Mouse (Mus musculus): ENCODE measurements around the gene Cog7. TPM values are rescaled to one million over a fixed set of nuclear protein-coding genes. Genes with fewer than 3 reads are reported as not detected.

Gene Cog7
- polyA plus RNA-seq, 1 experiment from 2014 or later = 48.9 TPM

DNA sequence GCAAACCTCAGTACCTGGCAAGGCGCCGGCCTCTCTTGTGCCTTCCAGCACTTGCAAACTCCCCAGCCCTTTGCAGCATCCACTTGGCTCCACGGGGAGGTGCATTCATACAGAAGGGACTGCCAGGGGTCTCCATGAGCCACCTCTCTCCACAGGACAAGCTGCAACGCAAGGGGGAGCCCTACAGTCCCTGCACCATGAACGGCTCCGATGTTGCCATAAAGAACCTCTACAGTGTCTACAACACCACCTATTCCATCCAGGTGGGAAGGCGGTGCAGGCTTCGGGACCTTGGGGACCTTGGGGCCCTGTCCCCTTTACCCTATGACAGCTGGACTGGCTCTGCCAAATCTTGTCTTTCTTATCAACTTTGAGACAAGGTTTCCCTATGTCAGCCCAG lies 69.3 kb downstream of the Cog7 start:
- POLR2A ChIA-PET = no interaction called here
- no peak for ATAC-seq
- DNase-seq (ENCODE audit: low read depth, low spot score) = no peak
- H3K27me3 ChIP-seq = no peaks in the 10 kb centered on the region
- TF ChIP-seq CTCF (IDR thresholded peaks at IDR 0.05) = no peak
- in situ Hi-C loops (cut with MboI; ENCODE audit: low pct_unique_long_range_greater_than_20kb) = no loop called here
- CTCF ChIA-PET = no interaction called here

DNA sequence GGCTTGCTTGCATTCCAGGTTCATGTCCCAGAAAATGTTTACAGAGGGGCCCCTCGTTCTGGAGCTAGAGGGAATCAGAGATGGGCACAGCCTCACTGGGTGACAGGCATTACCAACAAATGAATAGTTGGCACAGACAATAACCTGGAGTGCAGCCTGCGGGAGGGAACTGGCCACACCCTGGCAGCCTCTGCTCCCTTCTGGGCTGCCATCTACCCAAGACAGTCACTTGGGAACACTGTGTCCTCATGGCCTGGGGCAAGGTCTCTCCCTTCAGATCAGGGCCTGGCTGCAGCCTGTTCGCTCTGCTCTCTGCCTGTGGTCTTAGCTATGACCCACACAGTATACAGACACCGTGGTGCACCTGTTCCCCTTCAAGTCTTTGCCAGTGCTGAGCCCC lies 74.6 kb downstream of the Cog7 start:
- ChIA-PET CTCF (interaction anchor here (1.0 kb wide), 1 partner anchor 22 kb away, joined by 3 read pairs; no protein-coding TSS in a partner anchor), POLR2A (no interaction called here)
- no peak for ATAC-seq
- no peaks in the 10 kb centered on the region for H3K27me3 ChIP-seq
- in situ Hi-C loops (cut with MboI; ENCODE audit: low pct_unique_long_range_greater_than_20kb) = no loop called here
- no peak for DNase-seq (ENCODE audit: low read depth, low spot score)
- no peak for TF ChIP-seq CTCF (IDR thresholded peaks at IDR 0.05)

DNA sequence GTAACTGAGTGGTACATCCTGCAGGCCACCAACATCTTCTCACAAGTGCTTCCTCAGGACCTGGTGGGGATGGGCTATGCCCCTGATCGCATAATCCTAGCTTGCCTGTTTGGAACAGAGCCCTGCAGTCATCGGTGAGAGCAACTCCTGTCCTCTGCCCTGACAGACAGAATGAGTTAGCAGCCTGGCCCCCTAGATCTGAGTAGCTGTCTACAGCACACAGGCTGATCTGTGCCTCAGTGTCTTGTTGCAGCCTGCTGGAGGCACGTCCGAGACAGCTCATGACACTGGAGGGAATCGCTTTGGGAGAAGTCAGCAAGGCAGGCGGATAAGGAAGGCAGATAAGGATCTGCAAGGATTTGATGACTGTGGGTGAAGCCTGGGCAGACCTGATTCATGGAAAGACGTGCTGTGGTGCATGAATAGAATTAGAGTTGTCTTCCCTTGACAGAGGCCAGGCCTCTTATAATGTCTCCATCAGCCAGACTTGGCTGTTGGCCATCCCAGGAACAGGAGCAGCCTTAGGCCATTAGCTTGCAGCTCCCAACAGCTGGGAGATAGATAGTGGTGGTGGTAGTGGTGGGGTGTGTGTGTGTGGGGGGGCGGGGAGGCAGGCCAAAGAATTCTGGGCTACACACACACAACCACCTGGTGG lies 78.6 kb downstream of the Cog7 start:
- in situ Hi-C loops (cut with MboI; ENCODE audit: low pct_unique_long_range_greater_than_20kb) = no loop called here
- POLR2A ChIA-PET = no interaction called here
- TF ChIP-seq CTCF (IDR thresholded peaks at IDR 0.05) = no peak
- DNase-seq (ENCODE audit: low read depth, low spot score) (peak; percentile 35), ATAC-seq (peak; percentile 37)
- CTCF ChIA-PET = no interaction called here
- no peaks in the 10 kb centered on the region for H3K27me3 ChIP-seq

DNA sequence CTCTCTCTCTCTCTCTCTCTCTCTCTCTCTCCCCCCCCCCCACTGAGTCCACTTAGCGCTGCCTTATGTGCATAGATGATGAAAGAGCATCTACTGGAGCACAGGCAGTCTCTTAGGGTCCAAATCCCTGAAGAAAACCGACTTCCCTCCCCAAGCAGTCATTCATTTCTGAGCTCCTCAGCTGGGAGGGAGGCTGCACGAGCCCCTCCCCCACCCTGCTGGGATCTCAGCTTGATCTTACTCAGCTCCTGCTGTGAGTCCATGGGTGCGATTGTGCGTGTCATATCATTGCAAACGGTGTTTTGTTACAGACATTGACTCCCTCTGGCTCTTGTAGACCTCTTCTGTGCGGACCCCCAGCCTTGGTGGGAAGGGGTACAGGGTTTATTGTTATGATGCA lies 81.6 kb downstream of the Cog7 start:
- in situ Hi-C loops (cut with MboI; ENCODE audit: low pct_unique_long_range_greater_than_20kb) = no loop called here
- ChIA-PET CTCF (interaction anchor here (0.7 to 1.9 kb wide), 4 partner anchors 13 to 166 kb away, joined by 3 to 11 read pairs (median 4); partner anchors contain the start of gene Scnn1g), POLR2A (interaction anchor here (0.8 kb wide), 1 partner anchor 37 kb away, joined by 3 read pairs; no protein-coding TSS in a partner anchor)
- DNase-seq (ENCODE audit: low read depth, low spot score) = no peak
- no peak for TF ChIP-seq CTCF (IDR thresholded peaks at IDR 0.05)
- H3K27me3 ChIP-seq = no peaks in the 10 kb centered on the region
- no peak for ATAC-seq

DNA sequence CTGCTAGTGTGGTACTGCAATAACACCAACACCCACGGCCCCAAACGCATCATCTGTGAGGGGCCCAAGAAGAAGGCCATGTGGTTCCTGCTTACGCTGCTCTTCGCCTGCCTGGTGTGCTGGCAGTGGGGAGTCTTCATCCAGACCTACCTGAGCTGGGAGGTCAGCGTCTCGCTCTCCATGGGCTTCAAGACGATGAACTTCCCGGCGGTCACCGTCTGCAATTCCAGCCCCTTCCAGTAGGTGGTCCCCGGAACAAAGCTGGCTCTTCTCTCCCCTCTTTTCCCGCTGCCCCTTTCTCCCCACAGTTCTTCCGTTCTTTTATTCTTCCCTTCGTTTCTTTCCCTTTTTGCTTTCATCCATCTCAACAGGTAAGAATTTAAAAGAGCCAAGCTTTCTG lies 82.2 kb downstream of the Cog7 start:
- POLR2A ChIA-PET = interaction anchor here (0.8 kb wide), 1 partner anchor 38 kb away, joined by 3 read pairs; no protein-coding TSS in a partner anchor
- CTCF ChIA-PET = interaction anchor here (0.7 to 1.9 kb wide), 4 partner anchors 12 to 165 kb away, joined by 3 to 11 read pairs (median 4); partner anchors contain the start of gene Scnn1g
- peak; percentile 76 for TF ChIP-seq CTCF (IDR thresholded peaks at IDR 0.05)
- in situ Hi-C loops (cut with MboI; ENCODE audit: low pct_unique_long_range_greater_than_20kb) = no loop called here
- ATAC-seq (no peak), DNase-seq (ENCODE audit: low read depth, low spot score) (no peak)
- no peaks in the 10 kb centered on the region for H3K27me3 ChIP-seq

DNA sequence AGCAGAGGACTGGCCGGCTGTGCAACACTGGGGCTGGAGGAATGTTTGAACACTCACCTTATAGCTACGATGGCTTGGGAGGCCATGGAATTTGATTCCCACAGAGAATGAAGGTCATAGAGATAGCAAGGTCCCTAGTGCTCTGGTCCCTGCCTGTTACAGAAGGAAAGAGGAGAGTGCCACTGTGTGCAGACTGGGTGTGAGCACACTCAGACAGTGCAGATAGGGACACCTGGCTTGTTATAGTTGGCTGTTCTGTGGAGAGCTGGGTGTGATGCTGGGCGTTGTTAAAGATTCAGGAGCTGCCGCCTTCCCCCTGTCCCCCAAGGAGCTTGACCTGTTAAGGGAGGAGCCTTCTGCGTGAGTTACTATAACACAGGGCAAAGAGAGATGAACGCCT lies 84.8 kb downstream of the Cog7 start:
- no peak for ATAC-seq

DNA sequence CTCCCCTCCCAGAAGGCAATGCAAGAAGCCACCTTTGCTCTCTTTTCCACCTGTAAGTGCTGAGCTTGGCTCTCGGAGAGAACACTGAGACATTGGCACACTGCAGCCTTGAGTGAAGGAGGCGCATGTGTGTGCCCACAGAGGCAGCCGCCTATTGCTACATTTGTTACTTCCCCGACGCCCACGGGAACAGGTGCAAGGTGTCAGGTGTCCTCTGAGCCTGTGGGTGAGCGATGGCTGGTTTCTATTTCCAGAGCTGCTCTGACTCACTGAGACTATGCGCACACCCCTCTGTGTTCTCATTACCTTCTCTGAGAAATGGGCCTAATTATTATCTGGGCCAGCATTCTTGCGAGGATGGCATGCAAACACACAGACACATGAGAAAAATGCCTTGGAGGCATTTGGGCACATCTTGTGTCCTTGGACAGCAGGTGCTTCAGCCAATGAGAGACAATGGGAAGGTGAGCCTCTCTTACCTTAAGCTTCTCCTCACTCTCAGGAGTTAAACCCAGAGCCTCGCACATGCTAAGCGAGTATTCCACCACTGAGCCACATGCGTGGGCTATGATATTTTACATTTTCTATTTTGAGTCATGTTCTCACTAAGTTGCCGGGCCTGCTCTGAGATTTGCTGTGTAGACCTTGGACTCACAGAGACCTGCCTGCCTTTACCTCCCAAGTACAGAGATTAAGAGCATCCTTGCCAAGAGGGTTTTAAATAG lies 90.7 kb downstream of the Cog7 start:
- ATAC-seq (no peak), DNase-seq (ENCODE audit: low read depth, low spot score) (no peak)
- CTCF ChIA-PET = no interaction called here
- TF ChIP-seq CTCF (IDR thresholded peaks at IDR 0.05) = no peak
- in situ Hi-C loops (cut with MboI; ENCODE audit: low pct_unique_long_range_greater_than_20kb) = no loop called here
- POLR2A ChIA-PET = interaction anchor here (1.1 kb wide), 1 partner anchor 15 kb away, joined by 3 read pairs; no protein-coding TSS in a partner anchor
- no peaks in the 10 kb centered on the region for H3K27me3 ChIP-seq

More for the DNA sequence above, 84.8 kb downstream of the Cog7 start:
- CTCF ChIA-PET = interaction anchor here (0.7 to 1.6 kb wide), 4 partner anchors 17 to 163 kb away, joined by 3 read pairs; no protein-coding TSS in a partner anchor
- POLR2A ChIA-PET = no interaction called here
- in situ Hi-C loops (cut with MboI; ENCODE audit: low pct_unique_long_range_greater_than_20kb) = no loop called here
- TF ChIP-seq CTCF (IDR thresholded peaks at IDR 0.05) = no peak
- H3K27me3 ChIP-seq = no peaks in the 10 kb centered on the region
- DNase-seq (ENCODE audit: low read depth, low spot score) = no peak

DNA sequence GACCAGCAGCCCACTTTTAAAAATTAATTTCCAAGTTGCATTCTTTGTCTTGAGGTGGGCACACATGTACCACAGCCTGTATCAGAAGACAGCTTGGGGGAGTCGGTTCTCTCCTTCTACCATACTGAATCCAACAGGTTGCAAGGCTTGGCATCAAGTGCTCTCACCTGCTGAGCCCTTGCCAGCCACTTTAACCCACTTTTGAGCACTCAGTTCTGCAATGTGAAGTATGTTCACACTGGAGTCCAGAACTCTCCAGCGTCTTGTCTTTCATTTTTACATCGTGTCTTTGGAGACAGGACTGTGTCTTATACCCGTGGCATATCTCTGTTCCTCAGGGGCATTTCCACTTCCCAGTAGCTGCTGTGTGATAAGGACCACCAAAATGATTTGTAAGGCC lies 101.3 kb downstream of the Cog7 start:
- ChIA-PET POLR2A (no interaction called here), CTCF (no interaction called here)
- TF ChIP-seq CTCF (IDR thresholded peaks at IDR 0.05) = no peak
- no peaks in the 10 kb centered on the region for H3K27me3 ChIP-seq
- DNase-seq (ENCODE audit: low read depth, low spot score) = no peak
- no peak for ATAC-seq
- in situ Hi-C loops (cut with MboI; ENCODE audit: low pct_unique_long_range_greater_than_20kb) = no loop called here

DNA sequence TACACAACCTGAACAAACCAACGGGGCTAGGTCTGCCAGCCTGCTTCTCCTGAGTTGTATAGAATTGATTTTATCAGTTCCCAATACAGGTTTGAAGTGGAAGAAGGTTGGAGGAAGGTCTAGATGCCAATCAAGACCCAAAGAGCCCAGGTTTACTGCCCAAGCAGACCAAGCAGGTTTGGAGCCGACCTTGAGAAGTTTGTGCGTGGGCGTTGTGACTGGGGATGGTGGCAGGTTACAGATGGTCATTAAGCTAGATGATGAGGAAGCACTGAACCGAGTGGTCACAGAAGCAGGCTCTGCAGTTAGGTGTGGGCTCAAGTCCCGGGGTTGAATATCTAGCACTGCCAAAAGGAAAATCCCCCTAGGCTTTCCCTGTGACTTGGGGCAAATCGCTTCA lies 106.7 kb downstream of the Cog7 start:
- in situ Hi-C loops (cut with MboI; ENCODE audit: low pct_unique_long_range_greater_than_20kb) = no loop called here
- no peak for ATAC-seq
- ChIA-PET POLR2A (no interaction called here), CTCF (interaction anchor here (1.0 to 1.2 kb wide), 2 partner anchors 11 to 141 kb away, joined by 3 read pairs; no protein-coding TSS in a partner anchor)
- no peak for DNase-seq (ENCODE audit: low read depth, low spot score)
- no peak for TF ChIP-seq CTCF (IDR thresholded peaks at IDR 0.05)
- H3K27me3 ChIP-seq = no peaks in the 10 kb centered on the region

DNA sequence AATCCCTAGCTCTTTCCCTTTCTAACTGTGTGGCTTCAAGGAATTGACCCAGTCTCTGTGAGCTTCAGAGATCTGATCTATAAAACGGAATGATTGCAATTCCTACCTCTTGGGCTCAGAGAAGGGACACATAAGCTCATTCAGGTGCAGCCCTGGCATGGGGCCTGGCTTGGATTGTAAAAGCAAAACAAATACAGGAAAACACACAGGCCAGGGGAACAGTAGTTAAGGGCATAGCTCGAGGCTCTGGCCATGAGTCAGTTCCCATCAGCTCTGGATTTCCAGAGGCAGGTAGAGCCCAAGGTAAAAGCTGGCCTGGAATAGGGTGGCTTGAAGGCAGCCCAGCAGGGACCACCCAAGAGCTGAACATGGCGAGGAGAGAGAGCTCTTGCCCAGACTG lies 107.5 kb downstream of the Cog7 start:
- H3K27me3 ChIP-seq = no peaks in the 10 kb centered on the region
- in situ Hi-C loops (cut with MboI; ENCODE audit: low pct_unique_long_range_greater_than_20kb) = no loop called here
- ChIA-PET CTCF (interaction anchor here (1.0 kb wide), 1 partner anchor 141 kb away, joined by 3 read pairs; no protein-coding TSS in a partner anchor), POLR2A (interaction anchor here (0.6 kb wide), 1 partner anchor 10 kb away, joined by 3 read pairs; no protein-coding TSS in a partner anchor)
- DNase-seq (ENCODE audit: low read depth, low spot score) (no peak), ATAC-seq (peak; percentile 27)
- TF ChIP-seq CTCF (IDR thresholded peaks at IDR 0.05) = no peak

DNA sequence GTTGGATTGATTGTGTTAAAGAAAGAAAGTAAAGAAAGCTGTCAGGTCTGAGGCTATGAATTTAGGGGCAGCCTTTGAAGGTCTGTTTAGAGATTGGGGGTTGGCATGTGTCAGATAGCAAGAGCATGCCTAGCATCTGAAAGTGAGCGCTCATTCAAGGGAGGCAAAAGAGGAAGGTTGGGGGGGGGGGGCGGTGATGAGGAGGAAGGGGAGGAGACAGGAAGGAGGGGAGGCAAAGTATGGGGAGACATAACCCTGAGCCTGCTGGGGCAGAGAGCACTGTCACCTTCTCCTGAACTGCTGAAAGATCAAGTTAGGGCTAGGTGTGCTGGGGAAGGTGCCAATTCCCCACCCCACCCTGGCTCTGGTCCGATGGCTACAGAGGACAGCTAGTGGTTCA lies 109.9 kb downstream of the Cog7 start:
- POLR2A ChIA-PET = interaction anchor here (0.6 to 0.7 kb wide), 3 partner anchors 42 to 126 kb away, joined by 3 to 5 read pairs (median 3); no protein-coding TSS in a partner anchor
- ATAC-seq (no peak), DNase-seq (ENCODE audit: low read depth, low spot score) (no peak)
- no peaks in the 10 kb centered on the region for H3K27me3 ChIP-seq
- CTCF ChIA-PET = interaction anchor here (1.0 kb wide), 1 partner anchor 9 kb away, joined by 3 read pairs; no protein-coding TSS in a partner anchor
- in situ Hi-C loops (cut with MboI; ENCODE audit: low pct_unique_long_range_greater_than_20kb) = no loop called here
- TF ChIP-seq CTCF (IDR thresholded peaks at IDR 0.05) = no peak
